Mouse (Mus musculus): ENCODE results near the gene Cdh13.
A peak's percentile ranks its signal among the peaks of the same experiment; 100 is the strongest.

Cdh13 gene

GRCm38 (mm10) chr8:119057876-119058275, 774.3 kb downstream of the Cdh13 start:
- DNase-seq (ENCODE audit: low spot score in 2 of 2) = no peak

GRCm38 (mm10) chr8:119061671-119062070, 778.1 kb downstream of the Cdh13 start:
- no peak for DNase-seq (ENCODE audit: low spot score in 2 of 2)

GRCm38 (mm10) chr8:119064523-119064922, 781.0 kb downstream of the Cdh13 start:
- DNase-seq (ENCODE audit: low spot score in 2 of 2) = peak in 1 of 2 experiments; percentile 66

- no peak for DNase-seq (ENCODE audit: low spot score in 2 of 2)
These were observed 788.8 kb downstream of the Cdh13 start for GRCm38 (mm10) chr8:119072291-119072690.

GRCm38 (mm10) chr8:119085022-119085421, 801.5 kb downstream of the Cdh13 start:
- no peak for DNase-seq (ENCODE audit: low spot score in 2 of 2)

GRCm38 (mm10) chr8:119098261-119098660, 814.7 kb downstream of the Cdh13 start:
- no peak for DNase-seq (ENCODE audit: low spot score in 2 of 2)

GRCm38 (mm10) chr8:119102871-119103270, 819.3 kb downstream of the Cdh13 start:
- no peak for DNase-seq (ENCODE audit: low spot score in 2 of 2)

GRCm38 (mm10) chr8:119109655-119110054, 826.1 kb downstream of the Cdh13 start:
- no peak for DNase-seq (ENCODE audit: low spot score in 2 of 2)

GRCm38 (mm10) chr8:119112861-119113260, 829.3 kb downstream of the Cdh13 start:
- no peak for DNase-seq (ENCODE audit: low spot score in 2 of 2)

GRCm38 (mm10) chr8:119121236-119121635, 837.7 kb downstream of the Cdh13 start:
- no peak for DNase-seq (ENCODE audit: low spot score in 2 of 2)

GRCm38 (mm10) chr8:119127841-119128240, 844.3 kb downstream of the Cdh13 start:
- no peak for DNase-seq (ENCODE audit: low spot score in 2 of 2)

- DNase-seq (ENCODE audit: low spot score in 2 of 2) = no peak
These were observed 844.7 kb downstream of the Cdh13 start for GRCm38 (mm10) chr8:119128266-119128665.

GRCm38 (mm10) chr8:119156454-119156921, 873.0 kb downstream of the Cdh13 start:
- no peak for DNase-seq (ENCODE audit: low spot score in 2 of 2)

GRCm38 (mm10) chr8:119158628-119159027, 875.1 kb downstream of the Cdh13 start:
- no peak for DNase-seq (ENCODE audit: low spot score in 2 of 2)

GRCm38 (mm10) chr8:119159794-119160193, 876.3 kb downstream of the Cdh13 start:
- DNase-seq (ENCODE audit: low spot score in 2 of 2) = no peak

GRCm38 (mm10) chr8:119164076-119164475, 880.5 kb downstream of the Cdh13 start:
- DNase-seq (ENCODE audit: low spot score in 2 of 2) = no peak

GRCm38 (mm10) chr8:119177226-119177935, 893.8 kb downstream of the Cdh13 start:
- DNase-seq (ENCODE audit: low spot score in 2 of 2) = no peak

- no peak for DNase-seq (ENCODE audit: low spot score in 2 of 2)
These were observed 897.1 kb downstream of the Cdh13 start for GRCm38 (mm10) chr8:119180626-119181025.

GRCm38 (mm10) chr8:119195695-119196094, 912.2 kb downstream of the Cdh13 start:
- peak in 1 of 2 experiments; percentile 28 for DNase-seq (ENCODE audit: low spot score in 2 of 2)

- DNase-seq (ENCODE audit: low spot score in 2 of 2) = peak; percentile 40 to 79
These were observed 913.1 kb downstream of the Cdh13 start for GRCm38 (mm10) chr8:119196486-119197150.

- no peak for DNase-seq (ENCODE audit: low spot score in 2 of 2)
These were observed 925.0 kb downstream of the Cdh13 start for GRCm38 (mm10) chr8:119208567-119208966.

GRCm38 (mm10) chr8:119224547-119224946, 941.0 kb downstream of the Cdh13 start:
- DNase-seq (ENCODE audit: low spot score in 2 of 2) = peak in 1 of 2 experiments; percentile 32

- DNase-seq (ENCODE audit: low spot score in 2 of 2) = no peak
These were observed 961.6 kb downstream of the Cdh13 start for GRCm38 (mm10) chr8:119245181-119245580.

Measured in left cerebral cortex, adult 9 months (tissue).